Mouse (Mus musculus) stomach, postnatal 0 days (tissue): ENCODE data around the gene H2afv. TPM values are rescaled to one million over a fixed set of nuclear protein-coding genes. Genes with fewer than 3 reads are reported as not detected.
A peak's percentile ranks its signal among the peaks of the same experiment; 100 is the strongest.

Experiments used
- ATAC-seq: fragments of 200-750 bp; cut with Nextera tagmentation; 2 replicates; pipeline ENCODE4 v1.8.0; 2017; ENCODE audit not compliant: low FRiP score, low TSS enrichment
- DNase-seq: peaks from one replicate; pipeline ENCODE4 v3.0.0-alpha.2; 2016; ENCODE audit warnings: low spot score
- H3K27ac ChIP-seq: fragments of 300-500 bp; sonication (generic); replicated peaks from 2 replicates; pipeline ENCODE4 v1.5.1; 2014; ENCODE audit warnings: mild to moderate bottlenecking, control low read depth
- H3K27me3 ChIP-seq: fragments of 300-500 bp; sonication (generic); 2 replicates; pipeline ENCODE4 v1.6.1; 2014; ENCODE audit warnings: low read length; ENCODE audit not compliant: control insufficient read depth, insufficient read depth
- H3K36me3 ChIP-seq: fragments of 300-500 bp; sonication (generic); 2 replicates; pipeline ENCODE4 v1.6.1; 2014; ENCODE audit warnings: low read length, mixed read lengths; ENCODE audit not compliant: control insufficient read depth, insufficient read depth
- H3K4me1 ChIP-seq: fragments of 300-500 bp; sonication (generic); replicated peaks from 2 replicates; pipeline ENCODE4 v1.6.1; 2014; ENCODE audit warnings: antibody characterized with exemption; ENCODE audit not compliant: control insufficient read depth, insufficient read depth
- H3K4me2 ChIP-seq: fragments of 300-500 bp; sonication (generic); replicated peaks from 2 replicates; pipeline ENCODE4 v1.6.1; 2014; ENCODE audit warnings: low read depth, mild to moderate bottlenecking, control low read depth, moderate library complexity
- H3K4me3 ChIP-seq: fragments of 300-500 bp; sonication (generic); 2 replicates; pipeline ENCODE4 v1.5.1; 2014; ENCODE audit warnings: low read depth, low read length, control low read depth
- H3K9ac ChIP-seq: fragments of 300-500 bp; sonication (generic); 2 replicates; pipeline ENCODE4 v1.6.1; 2014; ENCODE audit warnings: mild to moderate bottlenecking, low read length, control low read depth, mixed read lengths
- H3K9me3 ChIP-seq: fragments of 300-500 bp; sonication (generic); 2 replicates; pipeline ENCODE4 v1.6.1; 2016; ENCODE audit warnings: low read length; ENCODE audit not compliant: control insufficient read depth
- CTCF ChIP-seq: IDR thresholded peaks from 2 replicates; pipeline ENCODE4 v1.5.1; 2016; ENCODE audit warnings: antibody characterized with exemption, low read depth, mild to moderate bottlenecking, moderate library complexity
- EP300 ChIP-seq: optimal IDR thresholded peaks from 2 replicates; pipeline ENCODE3; 2016; ENCODE audit warnings: antibody characterized with exemption
- WGBS: fragments of 180-500 bp; shearing (Covaris S2); extraction: QIAGEN DNeasy Blood & Tissue Kit; methylation state at CpG from one replicate; pipeline ENCODE4 v1.1.7; 2014; 5-methylcytosine and 5-hydroxymethylcytosine counted together
- polyA plus RNA-seq: library from polyadenylated mRNA; unstranded; fragments of >200 nt; fragmentation: Nextera tagmentation; extraction: Ambion mirVana; gene quantifications from 2 replicates; pipeline ENCODE4 v1.2.1, GENCODE M21; 2015

The H2afv gene
- polyA plus RNA-seq, 1 experiment from 2014 or later = 198 TPM

- no peak for ATAC-seq
- no peaks in the 10 kb centered on the region for H3K9me3 ChIP-seq
- TF ChIP-seq EP300 (no peak), CTCF (no peak)
- WGBS = 10% methylated on average over 6 of the region's 6 CpGs
- H3K4me3 ChIP-seq = peak overlapping the region; percentile 87
- peak overlapping the region; percentile 86 for H3K4me2 ChIP-seq
- peak overlapping the region; percentile 98; the same call in 1 of the 2 replicates for H3K27ac ChIP-seq
- H3K4me1 ChIP-seq = peaks cover 5% of the 10 kb centered on the region; the same call in 1 of the 2 replicates
- H3K36me3 ChIP-seq = no peaks in the 10 kb centered on the region
- no peaks in the 10 kb centered on the region for H3K27me3 ChIP-seq
- DNase-seq = no peak
- H3K9ac ChIP-seq = peak overlapping the region; percentile 96
These were observed 30.1 kb upstream of the H2afv start for GRCm38 (mm10) chr11:6474381-6474780.

- peaks cover 5% of the 10 kb centered on the region; the same call in 1 of the 2 replicates for H3K4me1 ChIP-seq
- H3K27me3 ChIP-seq = no peaks in the 10 kb centered on the region
- no peak for ATAC-seq
- no peak overlapping the region; the same call in 1 of the 2 replicates for H3K9ac ChIP-seq
- H3K9me3 ChIP-seq = no peaks in the 10 kb centered on the region
- peak overlapping the region; percentile 86 for H3K4me2 ChIP-seq
- H3K27ac ChIP-seq = 0 out of 2 replicates have a peak overlapping the region, but pooled peaks have one; percentile 18
- TF ChIP-seq CTCF (no peak), EP300 (no peak)
- no peak for DNase-seq
- no peaks in the 10 kb centered on the region for H3K36me3 ChIP-seq
- peak overlapping the region; percentile 23 for H3K4me3 ChIP-seq
These were observed 27.8 kb upstream of the H2afv start for GRCm38 (mm10) chr11:6472076-6472475.

GRCm38 (mm10) chr11:6471493-6471892 lies 27.2 kb upstream of the H2afv start:
- Histone ChIP-seq H3K4me3 (peak overlapping the region; percentile 23), H3K27me3 (no peaks in the 10 kb centered on the region), H3K9ac (no peak overlapping the region), H3K36me3 (no peaks in the 10 kb centered on the region; the same call in 1 of the 2 replicates), H3K4me1 (peaks cover 5% of the 10 kb centered on the region; the same call in 1 of the 2 replicates), H3K27ac (0 out of 2 replicates have a peak overlapping the region, but pooled peaks have one; percentile 20), H3K9me3 (no peaks in the 10 kb centered on the region), H3K4me2 (peak overlapping the region; percentile 86)
- ATAC-seq (no peak), DNase-seq (no peak)
- WGBS = 0% methylated on average over 1 of the region's 1 CpGs
- TF ChIP-seq EP300 (no peak), CTCF (no peak)

GRCm38 (mm10) chr11:6471054-6471453 lies 26.8 kb upstream of the H2afv start:
- TF ChIP-seq CTCF = no peak
- ATAC-seq = no peak
- no peaks in the 10 kb centered on the region; the same call in none of the 2 replicates for H3K36me3 ChIP-seq
- 0 out of 2 replicates have a peak overlapping the region, but pooled peaks have one; percentile 30 for H3K27ac ChIP-seq
- H3K4me1 ChIP-seq = peaks cover 5% of the 10 kb centered on the region; the same call in 1 of the 2 replicates
- H3K27me3 ChIP-seq = no peaks in the 10 kb centered on the region
- 33% methylated on average over 2 of the region's 2 CpGs for WGBS
- H3K4me2 ChIP-seq = peak overlapping the region; percentile 86
- no peak overlapping the region for H3K9ac ChIP-seq
- no peak for DNase-seq
- peak overlapping the region; percentile 23 for H3K4me3 ChIP-seq
- H3K9me3 ChIP-seq = no peaks in the 10 kb centered on the region

- TF ChIP-seq EP300 (no peak), CTCF (no peak)
- H3K4me1 ChIP-seq = peaks cover 5% of the 10 kb centered on the region; the same call in 1 of the 2 replicates
- ATAC-seq (no peak), DNase-seq (no peak)
- H3K36me3 ChIP-seq = no peaks in the 10 kb centered on the region; the same call in none of the 2 replicates
- H3K27me3 ChIP-seq = no peaks in the 10 kb centered on the region
- H3K4me2 ChIP-seq = no peak overlapping the region
- H3K27ac ChIP-seq = no peak overlapping the region
- no peak overlapping the region for H3K9ac ChIP-seq
- no peak overlapping the region for H3K4me3 ChIP-seq
- no peaks in the 10 kb centered on the region for H3K9me3 ChIP-seq
- WGBS = 66% methylated on average over 2 of the region's 2 CpGs
These were observed 24.3 kb upstream of the H2afv start for GRCm38 (mm10) chr11:6468541-6468940.

- 26% methylated on average over 4 of the region's 4 CpGs for WGBS
- Histone ChIP-seq H3K36me3 (no peaks in the 10 kb centered on the region; the same call in none of the 2 replicates), H3K4me3 (no peak overlapping the region), H3K4me1 (no peaks in the 10 kb centered on the region), H3K9ac (no peak overlapping the region), H3K4me2 (no peak overlapping the region), H3K9me3 (no peaks in the 10 kb centered on the region), H3K27me3 (no peaks in the 10 kb centered on the region), H3K27ac (no peak overlapping the region)
- ATAC-seq = peak; percentile 68
- TF ChIP-seq EP300 (no peak), CTCF (peak; percentile 78)
- DNase-seq = peak; percentile 77
These were observed 20.9 kb upstream of the H2afv start for GRCm38 (mm10) chr11:6465122-6465521.
